Mouse (Mus musculus) megakaryocyte, adult 5-6 weeks (primary cell): ENCODE measurements around the gene Cwc22. TPM values are rescaled to one million over a fixed set of nuclear protein-coding genes. Genes with fewer than 3 reads are reported as not detected.

Experiments
- ATAC-seq: 2 replicates; pipeline ENCODE4 v1.8.0; 2016; ENCODE audit warnings: mild to moderate bottlenecking, inconsistent platforms; ENCODE audit not compliant: poor library complexity, severe bottlenecking
- total RNA-seq, 2 experiments: library from RNA; stranded (forward) in 1 of 2; stranded (reverse) in 1 of 2; fragments of 153-499, 151-499 nt in 1 of 2; fragments of 221-1000, 200-1000 nt in 1 of 2; gene quantifications; 2 replicates each; pipeline versions ENCODE4 v1.2.3 to v1.2.4; 2015 to 2017

Cwc22 gene
- total RNA-seq, 2 experiments from 2014 or later: 31.3 to 92.3 TPM

GRCm38 (mm10) chr2:77928352-77928751 lies 17.8 kb downstream of the Cwc22 start:
- ATAC-seq: no peak

- ATAC-seq: no peak
These were observed 19.7 kb downstream of the Cwc22 start for GRCm38 (mm10) chr2:77926468-77926867.

GRCm38 (mm10) chr2:77925997-77926396 lies 20.2 kb downstream of the Cwc22 start:
- ATAC-seq: no peak

- ATAC-seq: no peak
These were observed 20.8 kb downstream of the Cwc22 start for GRCm38 (mm10) chr2:77925187-77925924.

GRCm38 (mm10) chr2:77924003-77924402 lies 22.2 kb downstream of the Cwc22 start:
- no peak for ATAC-seq

GRCm38 (mm10) chr2:77923182-77923581 lies 23.0 kb downstream of the Cwc22 start:
- ATAC-seq: no peak

GRCm38 (mm10) chr2:77921307-77921706 lies 24.9 kb downstream of the Cwc22 start:
- ATAC-seq: no peak

- no peak for ATAC-seq
These were observed 25.6 kb downstream of the Cwc22 start for GRCm38 (mm10) chr2:77920621-77921020.

GRCm38 (mm10) chr2:77918474-77918873 lies 27.7 kb downstream of the Cwc22 start:
- no peak for ATAC-seq

- no peak for ATAC-seq
These were observed 28.2 kb downstream of the Cwc22 start for GRCm38 (mm10) chr2:77918006-77918405.

- ATAC-seq: no peak
These were observed 28.8 kb downstream of the Cwc22 start for GRCm38 (mm10) chr2:77917360-77917734.

- no peak for ATAC-seq
These were observed 29.4 kb downstream of the Cwc22 start for GRCm38 (mm10) chr2:77916586-77917359.

- no peak for ATAC-seq
These were observed 31.0 kb downstream of the Cwc22 start for GRCm38 (mm10) chr2:77915187-77915586.

GRCm38 (mm10) chr2:77913628-77914027 lies 32.5 kb downstream of the Cwc22 start:
- no peak for ATAC-seq

GRCm38 (mm10) chr2:77912197-77912596 lies 34.0 kb downstream of the Cwc22 start:
- ATAC-seq: no peak

GRCm38 (mm10) chr2:77911452-77911851 lies 34.7 kb downstream of the Cwc22 start:
- no peak for ATAC-seq

GRCm38 (mm10) chr2:77910216-77910615 lies 36.0 kb downstream of the Cwc22 start:
- no peak; the same call in 1 of the 2 replicates for ATAC-seq

- no peak for ATAC-seq
These were observed 39.0 kb downstream of the Cwc22 start for GRCm38 (mm10) chr2:77907164-77907563.

GRCm38 (mm10) chr2:77905023-77905422 lies 41.2 kb downstream of the Cwc22 start:
- ATAC-seq: no peak

GRCm38 (mm10) chr2:77904495-77904894 lies 41.7 kb downstream of the Cwc22 start:
- no peak for ATAC-seq

GRCm38 (mm10) chr2:77903979-77904378 lies 42.2 kb downstream of the Cwc22 start:
- no peak for ATAC-seq

- no peak for ATAC-seq
These were observed 43.1 kb downstream of the Cwc22 start for GRCm38 (mm10) chr2:77903098-77903497.
